Mouse (Mus musculus): ENCODE data around the gene Terf2.
A peak's percentile ranks its signal among the peaks of the same experiment; 100 is the strongest.

Gene Terf2

DNA sequence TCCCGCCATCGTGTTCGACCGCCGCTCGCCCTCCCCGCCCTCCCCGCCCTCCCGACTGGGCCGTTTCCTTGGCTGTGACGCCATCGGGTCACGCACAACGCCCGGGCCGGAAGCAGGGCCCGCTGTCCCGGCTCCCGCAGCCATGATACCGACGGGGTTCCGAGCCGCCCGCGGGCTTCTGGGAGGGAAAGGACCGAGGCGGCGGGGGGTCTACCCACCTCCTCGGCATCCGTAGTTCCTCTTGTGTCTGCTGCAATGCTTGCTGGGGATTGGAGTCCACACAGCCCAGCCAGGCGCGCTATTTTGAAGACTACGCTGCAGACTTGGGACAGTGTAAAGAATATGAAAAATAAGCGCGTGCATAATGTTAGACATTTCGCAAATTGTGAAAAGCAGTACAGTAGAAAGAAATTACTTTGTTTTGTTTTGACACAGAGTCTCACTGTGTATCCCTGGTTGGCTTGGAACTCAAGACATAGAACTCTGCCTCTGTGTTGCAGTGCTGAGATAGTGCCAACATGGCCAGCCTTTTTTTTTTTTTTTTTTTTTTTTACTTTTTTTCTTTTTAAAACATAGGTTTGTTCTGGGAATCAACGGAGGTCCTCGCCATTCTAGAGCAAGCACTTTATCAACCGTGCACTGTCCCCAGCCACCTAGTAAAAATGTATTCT is at the start of gene Terf2:
Terf2 (minus strand) TSS at position 182 of the 671 bp plus-strand sequence.
- DNase-seq, result peak; percentile 94 to 98

DNA sequence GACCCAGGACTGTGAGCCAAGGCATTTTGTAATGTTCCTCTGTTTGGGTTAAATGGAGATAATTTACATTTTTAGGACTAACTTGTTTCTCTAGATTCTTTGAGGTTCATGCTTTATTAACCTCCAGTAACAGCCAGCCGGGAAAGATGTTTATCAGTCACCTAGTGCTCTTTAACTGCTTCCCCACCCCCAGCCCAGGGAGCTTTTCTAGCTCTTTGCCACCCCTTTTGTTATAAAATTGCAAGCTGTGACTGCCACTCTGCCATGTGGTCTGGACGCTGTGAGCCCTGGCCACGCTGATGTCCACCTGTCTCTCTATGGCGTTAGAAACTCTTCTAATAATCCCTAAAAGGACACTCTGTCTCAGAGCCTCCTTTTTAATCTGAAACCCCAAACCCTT is 47.2 kb upstream of the Terf2 start:
- DNase-seq, result peak in 1 of 2 experiments; percentile 17

DNA sequence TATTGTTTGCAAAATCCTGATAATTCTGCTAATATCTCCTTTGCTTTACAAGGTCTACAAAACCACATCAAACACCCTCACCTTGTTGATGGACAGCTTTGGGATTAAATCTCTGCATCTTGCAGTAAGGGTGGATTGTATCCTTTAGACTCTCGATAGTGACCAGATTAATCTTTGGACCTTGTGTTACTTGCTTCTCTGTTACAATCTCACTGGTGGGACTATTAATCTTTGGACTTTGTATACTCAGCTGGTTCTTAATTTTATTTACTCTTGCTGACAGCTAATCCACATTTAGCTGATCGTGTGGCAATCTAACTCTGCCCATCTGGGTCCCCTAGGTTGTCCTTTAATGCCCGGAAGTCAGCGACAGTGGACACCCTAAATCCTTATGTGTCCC is 46.2 kb upstream of the Terf2 start:
- no peak for DNase-seq

DNA sequence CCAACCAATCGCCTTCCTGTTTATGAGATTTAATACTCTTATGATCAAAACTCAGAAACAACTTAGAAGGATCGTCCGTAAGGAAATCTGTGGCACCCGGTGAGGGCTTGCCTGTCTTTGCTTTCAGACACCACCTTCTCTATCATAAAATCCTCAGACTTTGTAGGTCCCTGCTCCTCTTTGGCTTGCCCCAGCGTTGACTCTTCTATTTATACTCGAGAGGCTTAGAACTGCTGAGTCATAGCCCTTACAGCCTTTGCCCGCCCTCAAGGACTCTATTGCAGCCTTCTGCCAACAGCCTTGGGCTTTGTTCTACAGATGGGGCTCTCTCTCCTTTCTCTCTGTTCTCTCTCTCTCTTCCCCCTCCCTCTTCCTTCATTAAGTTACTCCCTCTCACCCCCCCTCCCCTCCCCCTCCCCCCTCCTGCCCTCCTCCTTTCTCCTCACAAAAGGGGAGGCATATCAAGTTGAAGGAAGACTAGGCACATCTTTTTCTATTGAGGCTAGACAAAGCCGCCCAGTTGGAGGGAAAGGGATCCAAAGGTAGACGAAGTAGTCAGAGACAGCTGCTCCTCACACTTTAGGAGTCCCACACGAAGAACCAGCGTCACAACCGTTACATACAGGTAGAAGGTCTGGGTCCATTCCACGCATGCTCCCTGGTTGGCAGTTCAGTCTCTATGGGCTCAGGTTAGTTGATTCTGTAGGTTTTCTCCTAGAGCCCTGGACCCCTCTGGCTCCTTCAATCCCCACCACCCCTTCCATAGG is 43.5 kb upstream of the Terf2 start:
- no peak for DNase-seq

DNA sequence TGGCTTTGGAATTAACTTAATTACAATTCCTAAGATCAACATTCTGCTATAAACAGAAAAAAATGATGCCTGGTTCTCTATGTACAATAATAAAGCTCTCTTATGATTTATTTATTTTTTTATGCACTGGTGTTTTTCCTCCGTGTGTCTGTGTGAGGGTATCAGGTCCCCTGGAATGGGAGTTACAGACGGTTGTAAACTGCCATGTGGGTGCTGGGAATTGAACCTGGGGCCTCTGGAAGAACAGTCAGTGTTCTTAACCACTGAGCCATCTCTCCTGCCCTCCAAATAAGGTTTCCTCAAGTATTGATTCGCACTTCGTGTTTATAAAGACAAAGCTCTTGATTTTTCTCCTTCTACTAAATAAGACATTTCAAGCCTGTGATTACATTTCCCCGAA is 42.0 kb upstream of the Terf2 start:
- no peak for DNase-seq

DNA sequence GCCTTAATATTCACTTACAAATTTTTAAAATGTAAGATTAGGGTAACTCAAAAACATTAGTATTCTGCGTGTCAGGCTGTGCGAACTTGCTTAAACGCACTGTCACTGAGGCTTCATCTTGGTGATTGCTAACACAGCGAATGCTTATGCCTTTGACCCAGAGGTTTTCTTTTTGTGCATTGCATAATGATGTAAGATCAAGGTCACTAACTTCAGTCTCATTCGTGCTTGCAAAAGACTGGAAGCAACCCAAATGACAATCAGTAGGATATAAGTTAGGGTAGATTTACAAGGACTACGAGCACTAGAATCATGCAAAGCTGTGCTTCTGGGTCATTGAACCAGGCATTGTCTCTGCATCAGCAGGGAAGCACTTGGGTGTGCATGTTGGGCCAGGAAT is 41.2 kb upstream of the Terf2 start:
- no peak for DNase-seq

DNA sequence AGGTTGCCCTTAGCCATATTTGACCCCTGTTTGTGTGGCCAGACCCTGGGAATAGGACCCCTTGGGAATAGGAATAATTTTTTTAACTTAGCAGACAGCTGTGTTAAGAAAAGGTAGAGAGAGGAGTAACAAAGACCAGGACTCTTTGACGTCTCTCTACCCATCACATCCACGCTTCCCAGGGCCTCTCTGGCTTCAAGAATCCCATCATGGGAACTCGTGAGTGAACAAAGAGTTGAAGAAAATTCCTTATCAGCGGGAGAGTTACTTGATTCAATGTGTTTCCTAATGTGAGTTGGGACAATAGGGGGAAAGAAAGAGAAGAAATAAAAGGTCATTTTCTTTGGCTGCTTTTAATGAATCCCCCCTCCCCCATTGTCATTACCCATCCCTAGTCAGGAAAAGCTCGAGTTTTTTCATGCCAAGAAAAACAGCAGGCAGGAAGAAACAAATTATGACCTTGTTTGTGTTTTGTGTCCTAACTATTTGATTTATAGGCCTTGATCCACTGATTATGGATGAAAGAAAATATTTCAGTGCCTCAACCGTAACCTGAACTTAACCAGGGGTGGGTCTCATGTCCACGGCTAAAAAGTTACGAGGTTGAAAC is 39.8 kb upstream of the Terf2 start:
- no peak for DNase-seq

DNA sequence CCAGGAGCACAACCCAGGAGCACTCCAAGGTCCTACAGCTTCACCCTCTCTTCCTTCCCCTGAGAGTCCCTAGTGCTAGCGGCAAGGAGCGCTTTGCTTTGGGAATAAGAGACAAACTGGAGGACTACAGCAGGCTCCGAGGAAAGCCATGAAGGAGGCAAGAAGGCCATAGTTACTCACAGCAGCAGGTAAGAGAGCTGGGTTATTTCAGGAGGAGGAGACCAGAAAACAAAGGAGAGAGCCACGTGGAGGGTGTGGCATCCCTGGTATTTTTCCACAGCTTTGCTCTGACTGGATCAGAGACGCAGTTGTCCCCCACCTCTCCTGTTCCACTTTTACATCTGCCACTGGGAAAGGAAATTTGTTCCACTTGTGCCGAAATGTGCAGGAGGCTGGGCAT is 37.5 kb upstream of the Terf2 start:
- no peak for DNase-seq

DNA sequence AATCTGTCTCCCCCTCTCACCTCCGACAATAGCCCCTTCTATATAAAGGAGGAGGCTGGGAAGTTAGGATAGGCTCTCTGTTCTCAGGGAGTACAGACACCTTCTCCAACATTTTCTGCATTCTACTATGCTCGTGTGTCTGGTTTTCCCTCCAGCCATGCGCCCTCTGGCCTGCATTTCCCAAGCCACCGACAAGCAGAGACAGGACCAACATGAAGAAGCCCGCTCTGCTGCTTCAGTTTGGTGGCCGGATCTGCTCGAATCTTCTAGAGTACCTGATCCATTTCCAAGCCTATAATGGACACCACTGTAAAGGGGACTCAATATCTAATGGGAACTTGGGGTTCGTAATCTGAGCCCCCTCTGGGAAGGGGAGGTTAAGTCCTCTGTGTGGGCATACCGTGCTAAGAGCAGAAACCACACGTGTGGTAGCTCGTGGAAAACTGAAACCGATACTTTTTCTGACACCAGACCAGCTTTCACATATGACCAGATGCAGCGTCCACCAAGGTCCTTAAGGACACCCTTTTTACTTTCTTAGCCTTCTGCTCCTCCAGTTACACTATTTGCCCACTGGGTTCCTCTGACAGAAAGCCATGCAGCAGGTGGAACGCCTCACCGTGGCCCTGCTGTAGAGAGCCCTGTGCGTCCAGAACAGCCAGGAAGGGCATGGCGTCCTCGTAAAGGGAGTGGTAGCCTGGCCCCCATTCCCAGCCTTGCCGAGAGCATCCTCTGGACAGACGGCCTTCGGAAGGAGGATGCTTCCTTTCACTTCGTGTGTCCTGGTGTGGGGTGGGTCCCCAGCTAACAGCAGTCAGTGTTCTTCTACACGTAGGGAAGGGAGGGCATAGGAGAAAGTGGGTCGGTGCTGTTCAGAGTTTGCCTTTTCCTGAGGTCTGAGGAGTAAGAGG is 36.5 kb upstream of the Terf2 start:
- DNase-seq, result no peak

DNA sequence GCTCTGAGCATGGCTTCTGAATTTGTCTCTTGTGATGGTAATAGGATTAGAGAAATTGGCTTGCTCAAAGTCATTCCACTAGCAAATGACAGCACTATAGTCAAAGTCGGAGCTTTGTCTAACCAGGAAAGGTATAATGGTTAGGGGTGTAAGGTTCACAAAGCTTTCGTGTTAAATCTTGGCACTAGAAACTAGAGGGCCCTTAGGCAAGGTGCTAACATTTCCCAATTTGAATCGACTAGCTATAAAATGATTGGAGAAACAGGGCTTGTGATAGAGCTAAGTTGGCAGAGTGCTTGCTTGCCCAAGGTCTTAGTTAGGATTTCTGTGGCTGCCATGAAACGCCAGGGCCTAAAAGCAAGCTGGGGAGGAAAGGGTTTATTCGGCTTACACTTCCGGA is 33.7 kb upstream of the Terf2 start:
- DNase-seq, result no peak

DNA sequence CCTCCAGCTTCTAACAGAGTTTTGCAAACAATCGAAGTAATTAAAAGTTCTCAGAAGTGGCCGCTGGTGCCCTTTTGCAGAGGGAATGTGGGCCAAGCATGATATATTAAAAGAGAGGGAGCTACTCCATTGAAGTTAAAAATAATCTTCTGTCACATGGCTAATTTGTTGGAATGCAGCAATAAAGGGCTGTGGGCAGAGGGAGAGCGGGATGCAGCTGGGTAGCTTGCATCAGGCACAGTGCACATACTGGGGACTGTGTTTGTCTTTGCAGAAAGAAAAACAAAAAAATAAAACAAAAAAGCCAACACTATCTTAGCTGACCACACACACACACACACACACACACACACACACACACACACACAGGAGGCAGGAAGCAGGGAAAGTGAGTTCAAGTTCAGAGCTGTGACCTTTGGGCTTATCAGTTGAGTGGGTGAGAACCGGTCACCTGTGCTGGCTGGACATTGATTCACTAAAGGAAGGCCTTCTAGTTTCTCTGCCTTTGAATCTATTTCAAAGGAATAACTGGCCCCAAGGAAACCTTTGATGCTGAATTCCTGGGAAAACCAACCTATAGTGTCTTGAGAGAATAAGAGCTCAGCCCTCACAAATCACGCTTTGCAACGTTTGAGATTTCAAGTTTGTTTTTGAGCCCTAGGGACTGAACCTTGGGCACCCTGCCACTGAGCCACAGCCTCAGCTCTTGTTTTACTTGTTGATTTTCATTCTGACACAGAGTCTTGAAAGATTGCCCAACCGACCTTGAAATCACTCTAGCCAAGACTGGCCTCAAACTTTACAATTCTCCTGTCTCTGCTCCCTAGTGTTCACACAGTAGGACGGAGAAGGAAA is 33.1 kb upstream of the Terf2 start:
- no peak for DNase-seq

DNA sequence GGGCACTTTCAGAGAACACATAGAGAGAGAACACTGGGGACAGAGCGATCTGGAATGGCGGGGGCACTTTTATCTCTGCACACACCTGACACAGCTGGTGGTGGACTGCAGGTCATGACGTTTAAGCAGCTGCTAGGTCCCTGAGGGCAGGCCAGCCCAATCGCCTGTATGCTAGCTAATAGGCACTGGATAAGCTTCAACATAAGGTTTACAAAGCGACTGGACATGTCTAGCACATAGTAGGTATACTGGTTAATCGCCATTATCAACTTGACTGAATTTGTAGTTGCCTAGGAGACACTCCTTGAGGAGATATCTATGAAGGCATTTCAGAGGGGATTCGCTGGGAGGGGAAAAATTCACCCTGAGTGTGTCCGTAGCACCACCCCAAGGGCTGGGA is 28.0 kb upstream of the Terf2 start:
- DNase-seq, result no peak

DNA sequence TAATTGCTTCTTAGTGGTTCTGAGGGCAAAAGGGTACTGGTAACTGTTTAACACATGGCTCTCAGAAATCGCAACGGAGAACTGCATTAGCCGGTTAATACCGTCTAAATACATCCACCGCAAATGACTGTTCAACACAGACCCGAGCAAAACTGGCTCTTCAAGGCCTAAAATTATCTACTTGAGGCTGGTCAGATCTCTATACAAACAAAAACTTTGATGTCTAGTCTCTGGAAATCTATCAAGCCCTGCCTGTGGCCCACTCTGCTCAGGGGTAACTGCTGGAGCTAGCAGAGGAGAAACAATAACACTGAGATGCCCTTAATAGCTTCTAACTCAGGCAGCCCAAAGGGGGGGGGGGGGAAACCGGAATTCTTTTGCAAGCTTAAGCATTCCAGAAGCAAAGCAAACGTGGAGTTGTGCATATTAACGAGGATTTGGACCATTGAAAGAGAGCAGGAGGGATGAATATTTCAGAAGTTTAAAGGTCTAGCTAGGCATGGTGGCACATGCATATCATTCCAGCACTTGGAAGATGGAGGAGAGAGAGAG is 26.8 kb upstream of the Terf2 start:
- DNase-seq, result no peak

DNA sequence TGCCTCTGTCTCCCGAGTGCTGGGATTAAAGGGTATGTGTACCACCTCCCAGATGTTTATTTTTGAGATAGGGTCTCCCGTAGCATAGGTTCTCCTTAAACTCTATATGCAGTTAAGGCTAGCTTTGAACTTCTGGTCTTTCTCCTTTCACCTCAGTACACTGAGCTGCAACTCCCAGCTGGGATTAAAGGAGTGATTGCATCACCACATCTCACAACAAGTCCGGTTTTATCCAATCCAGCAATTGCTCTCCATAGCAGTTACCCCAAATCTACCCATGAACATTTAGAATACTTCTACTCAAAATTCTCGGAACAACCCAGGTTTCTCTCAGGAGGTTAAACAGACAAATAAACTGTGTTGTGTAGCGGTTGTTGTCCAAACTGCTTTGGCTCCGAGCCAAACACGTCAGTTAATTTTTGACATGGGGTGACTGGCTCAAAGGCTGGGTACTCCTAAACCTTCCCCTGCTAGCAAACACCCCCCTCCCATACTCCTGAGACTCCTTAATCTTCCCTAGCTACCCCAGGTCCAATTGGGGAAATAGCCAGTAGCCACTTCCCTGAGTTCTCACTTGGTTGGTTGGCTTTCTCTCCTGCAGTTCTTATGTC is 25.4 kb upstream of the Terf2 start:
- no peak for DNase-seq

DNA sequence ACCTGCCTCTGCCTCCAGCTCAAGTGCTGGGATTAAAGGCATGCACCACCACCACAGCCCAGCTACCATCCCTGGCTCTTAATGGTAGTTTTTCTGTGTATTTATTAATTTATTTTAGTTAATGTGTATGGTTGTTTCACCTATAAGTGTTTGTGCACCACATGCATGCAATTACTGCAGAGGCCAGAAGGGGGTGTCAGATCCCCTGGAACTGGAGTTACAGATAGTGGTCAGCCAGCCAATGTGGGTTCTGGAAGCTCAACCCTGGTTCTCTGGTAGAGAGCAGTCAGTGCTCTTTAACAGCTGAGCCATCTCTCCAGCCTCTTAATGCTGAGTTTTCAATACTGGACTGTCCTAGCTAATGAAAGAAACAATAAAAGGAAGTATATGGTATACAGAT is 24.5 kb upstream of the Terf2 start:
- DNase-seq, result no peak

DNA sequence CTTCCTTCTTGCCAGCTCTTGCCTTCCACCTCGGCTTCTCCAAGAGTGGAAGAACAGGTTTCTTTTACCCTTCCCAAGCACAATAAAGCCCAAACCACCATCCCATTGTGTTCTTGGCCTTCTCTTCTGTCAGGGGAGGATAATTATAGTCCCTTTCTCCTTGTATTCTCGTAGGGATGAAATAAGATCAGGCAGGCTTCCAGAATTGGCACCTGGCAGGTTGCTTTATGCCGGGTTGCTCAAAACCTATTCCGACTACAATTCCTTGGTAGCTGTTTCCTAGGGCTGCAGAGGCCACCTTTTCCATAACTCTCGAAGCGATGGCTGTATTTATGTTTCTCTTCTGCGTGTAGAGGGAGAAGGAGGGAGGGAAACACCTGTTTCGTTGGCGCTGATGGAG is 23.1 kb upstream of the Terf2 start:
- peak; percentile 30 to 33 for DNase-seq

DNA sequence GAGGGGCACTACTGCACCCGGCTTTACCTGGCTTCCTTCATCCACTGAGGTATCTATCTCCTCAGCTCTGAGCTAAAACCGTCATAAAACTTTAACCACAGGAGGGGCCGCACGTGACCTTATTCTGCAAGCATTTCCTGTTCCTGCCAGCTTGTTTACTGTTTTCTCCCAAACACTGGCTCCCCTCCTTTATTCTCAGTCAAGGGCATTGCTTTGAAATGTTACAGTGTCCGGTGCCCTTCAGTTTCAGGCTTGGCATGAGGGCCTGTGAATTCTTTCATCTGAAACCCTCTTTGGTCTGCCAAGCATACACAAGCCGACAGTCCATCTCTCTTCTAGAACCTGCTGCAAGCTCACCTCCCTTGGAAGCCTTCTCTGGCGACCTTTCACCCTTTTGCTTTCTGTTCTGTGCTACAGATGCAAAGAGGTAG is 22.5 kb upstream of the Terf2 start:
- DNase-seq, result peak in 1 of 2 experiments; percentile 12

DNA sequence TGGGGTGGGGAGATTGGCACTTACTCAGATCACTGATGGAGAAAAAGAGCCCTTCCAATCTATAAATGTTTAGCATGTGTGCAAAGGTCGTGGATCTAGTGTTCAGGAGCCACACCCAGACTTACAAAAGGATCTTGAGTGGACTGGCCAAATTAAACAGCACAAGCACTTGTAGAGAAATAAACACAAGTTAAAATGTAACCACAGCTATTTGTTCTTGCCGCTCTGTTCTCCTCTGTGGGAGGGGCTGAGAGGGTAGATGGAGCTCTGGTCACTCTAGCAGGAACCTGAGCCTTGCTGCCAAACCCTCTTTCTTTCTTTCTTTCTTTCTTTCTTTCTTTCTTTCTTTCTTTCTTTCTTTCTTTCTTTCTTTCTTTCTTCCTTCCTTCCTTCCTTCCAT is 20.7 kb upstream of the Terf2 start:
- no peak for DNase-seq

DNA sequence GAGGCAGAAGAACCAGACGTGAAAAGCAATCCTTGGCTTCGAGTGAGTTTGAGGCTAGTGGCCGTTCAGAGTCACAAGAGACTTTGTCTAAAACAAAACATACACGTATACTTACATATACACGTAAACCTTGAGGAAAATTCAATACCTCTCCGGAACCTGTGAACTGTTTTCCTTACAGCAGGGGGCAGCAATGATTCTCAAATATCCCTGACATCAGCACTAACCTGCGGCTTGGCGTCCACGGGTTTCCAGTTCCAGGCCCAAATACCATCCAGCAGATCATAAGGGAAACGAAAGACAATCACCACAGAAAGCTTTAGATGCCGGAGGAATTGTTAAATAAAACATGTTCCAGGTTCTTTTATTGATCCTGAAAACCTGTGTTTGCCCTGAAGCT is 19.7 kb upstream of the Terf2 start:
- DNase-seq, result peak; percentile 88 to 89

DNA sequence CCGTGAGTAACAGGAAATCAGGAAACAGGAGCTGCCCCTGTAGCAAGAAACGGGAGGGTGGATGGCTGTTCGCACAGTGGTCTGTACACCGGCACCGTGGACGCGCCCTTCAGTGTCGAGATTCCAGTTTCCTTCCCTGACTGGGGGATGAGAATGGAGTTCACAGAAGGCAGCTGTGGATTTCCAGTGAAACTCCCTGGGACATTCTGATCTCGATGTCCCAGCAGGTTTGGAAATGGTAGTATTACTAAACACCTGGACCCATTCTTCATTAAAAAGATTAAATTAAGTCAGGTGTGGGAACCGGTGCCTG is 18.6 kb upstream of the Terf2 start:
- no peak for DNase-seq
